Mouse (Mus musculus): ENCODE measurements around the gene 4930404N11Rik. TPM values are rescaled to one million over a fixed set of nuclear protein-coding genes. Genes with fewer than 3 reads are reported as not detected.
A peak's percentile ranks its signal among the peaks of the same experiment; 100 is the strongest.

Gene 4930404N11Rik
- polyA plus RNA-seq, 1 experiment from 2014 or later = 0.37 TPM

- DNase-seq = no peak
- no peaks in the 10 kb centered on the region for H3K9me3 ChIP-seq (ENCODE audit: control insufficient read depth, low read length)
- H3K4me2 ChIP-seq (ENCODE audit: low read length) = no peak overlapping the region
- H3K9ac ChIP-seq (replicated peaks; ENCODE audit: low read length) = no peak overlapping the region
- H3K4me1 ChIP-seq (ENCODE audit: control insufficient read depth, insufficient read depth, low read length) = peaks cover 44% of the 10 kb centered on the region
- H3K4me3 ChIP-seq (replicated peaks; ENCODE audit: low read depth, low read length) = no peak overlapping the region
- 29% methylated on average over 9 of the region's 9 CpGs for WGBS
- H3K27ac ChIP-seq (replicated peaks; ENCODE audit: low read depth, low read length) = 0 out of 2 replicates have a peak overlapping the region, but pooled peaks have one; percentile 5
- H3K27me3 ChIP-seq (ENCODE audit: control insufficient read depth, insufficient read depth, low read length) = peaks cover 18% of the 10 kb centered on the region; the same call in 1 of the 2 replicates
- ATAC-seq (ENCODE audit: low FRiP score, low TSS enrichment) = no peak
- peaks cover 49% of the 10 kb centered on the region for H3K36me3 ChIP-seq (ENCODE audit: control insufficient read depth, insufficient read depth, low read length)
Observed at GRCm38 (mm10) chr10:81404082-81404481, 38.5 kb upstream of the 4930404N11Rik start.

DNA sequence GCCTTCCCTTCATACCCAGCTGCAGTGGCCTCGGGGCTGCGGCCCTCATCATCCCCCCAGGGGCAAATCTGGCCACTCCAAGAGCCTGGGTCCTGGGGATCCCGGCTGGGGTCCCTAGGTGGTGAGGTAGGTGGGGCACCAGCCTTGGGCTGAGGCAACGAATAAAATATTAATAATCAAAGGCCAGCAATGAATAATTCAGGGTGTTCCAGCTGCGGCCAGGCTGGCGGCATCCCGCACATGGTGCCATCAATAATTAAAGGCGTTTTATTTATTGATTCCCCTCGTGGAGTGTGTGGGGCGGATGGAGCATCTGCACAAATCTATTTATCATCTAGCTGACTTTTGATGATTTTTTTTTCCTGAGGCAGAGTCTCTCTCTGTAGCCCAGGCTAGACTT lies 37.9 kb upstream of the 4930404N11Rik start:
- ATAC-seq (ENCODE audit: low FRiP score, low TSS enrichment) (peak; percentile 21; the same call in 1 of the 2 replicates), DNase-seq (peak; percentile 68)
- H3K9ac ChIP-seq (replicated peaks; ENCODE audit: low read length) = no peak overlapping the region
- H3K9me3 ChIP-seq (ENCODE audit: control insufficient read depth, low read length) = no peaks in the 10 kb centered on the region
- 36% methylated on average over 10 of the region's 10 CpGs for WGBS
- no peak overlapping the region for H3K4me2 ChIP-seq (ENCODE audit: low read length)
- peaks cover 49% of the 10 kb centered on the region for H3K36me3 ChIP-seq (ENCODE audit: control insufficient read depth, insufficient read depth, low read length)
- H3K4me3 ChIP-seq (replicated peaks; ENCODE audit: low read depth, low read length) = no peak overlapping the region
- peaks cover 16% of the 10 kb centered on the region; the same call in 1 of the 2 replicates for H3K27me3 ChIP-seq (ENCODE audit: control insufficient read depth, insufficient read depth, low read length)
- H3K4me1 ChIP-seq (ENCODE audit: control insufficient read depth, insufficient read depth, low read length) = peaks cover 44% of the 10 kb centered on the region
- peak overlapping the region; percentile 80 for H3K27ac ChIP-seq (replicated peaks; ENCODE audit: low read depth, low read length)

DNA sequence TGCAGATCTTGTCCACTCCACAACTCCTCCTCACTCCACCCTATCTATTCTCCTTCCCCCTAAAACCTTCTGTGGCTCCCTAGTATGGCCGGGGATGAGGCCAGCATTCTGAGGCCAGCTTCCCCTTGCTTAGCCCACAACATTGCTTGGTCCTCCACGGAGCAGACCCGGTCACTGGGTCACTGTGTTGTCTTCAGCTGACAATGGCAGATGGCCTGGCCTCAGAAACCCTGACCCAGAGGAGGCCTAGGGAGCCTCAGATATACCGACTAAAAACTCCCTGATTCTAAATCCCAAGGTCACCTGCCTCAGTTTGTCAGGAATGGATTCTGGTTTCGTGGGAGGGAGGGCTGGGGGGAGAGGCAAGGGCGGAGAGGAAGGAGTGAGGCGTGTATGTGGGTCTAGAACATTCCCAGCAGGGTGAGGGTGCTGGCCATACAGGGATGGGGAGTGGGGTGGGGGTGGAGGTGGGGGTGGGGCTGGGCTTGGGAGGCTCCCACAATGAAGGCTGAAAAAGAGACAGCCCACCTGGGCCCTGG lies 36.7 kb upstream of the 4930404N11Rik start:
- ATAC-seq (ENCODE audit: low FRiP score, low TSS enrichment) (0 out of 2 replicates have a peak, but pooled peaks have one; percentile 1), DNase-seq (no peak)
- Histone ChIP-seq H3K36me3 (ENCODE audit: control insufficient read depth, insufficient read depth, low read length) (peaks cover 39% of the 10 kb centered on the region), H3K4me2 (ENCODE audit: low read length) (peak overlapping the region; percentile 24), H3K27me3 (ENCODE audit: control insufficient read depth, insufficient read depth, low read length) (peaks cover 8% of the 10 kb centered on the region; the same call in 1 of the 2 replicates), H3K4me3 (replicated peaks; ENCODE audit: low read depth, low read length) (no peak overlapping the region), H3K27ac (replicated peaks; ENCODE audit: low read depth, low read length) (peak overlapping the region; percentile 80), H3K4me1 (ENCODE audit: control insufficient read depth, insufficient read depth, low read length) (peaks cover 38% of the 10 kb centered on the region), H3K9me3 (ENCODE audit: control insufficient read depth, low read length) (no peaks in the 10 kb centered on the region), H3K9ac (replicated peaks; ENCODE audit: low read length) (peak overlapping the region; percentile 26; the same call in 1 of the 2 replicates)
- WGBS = 11% methylated on average over 7 of the region's 7 CpGs

- DNase-seq (peak; percentile 81), ATAC-seq (ENCODE audit: low FRiP score, low TSS enrichment) (peak; percentile 62)
- 6% methylated on average over 18 of the region's 18 CpGs for WGBS
- H3K27ac ChIP-seq (replicated peaks; ENCODE audit: low read depth, low read length) = peak overlapping the region; percentile 80
- H3K9ac ChIP-seq (replicated peaks; ENCODE audit: low read length) = no peak overlapping the region
- peaks cover 2% of the 10 kb centered on the region; the same call in 1 of the 2 replicates for H3K27me3 ChIP-seq (ENCODE audit: control insufficient read depth, insufficient read depth, low read length)
- peaks cover 33% of the 10 kb centered on the region for H3K36me3 ChIP-seq (ENCODE audit: control insufficient read depth, insufficient read depth, low read length)
- H3K4me2 ChIP-seq (ENCODE audit: low read length) = peak overlapping the region; percentile 24
- no peak overlapping the region for H3K4me3 ChIP-seq (replicated peaks; ENCODE audit: low read depth, low read length)
- H3K9me3 ChIP-seq (ENCODE audit: control insufficient read depth, low read length) = no peaks in the 10 kb centered on the region
- H3K4me1 ChIP-seq (ENCODE audit: control insufficient read depth, insufficient read depth, low read length) = peaks cover 32% of the 10 kb centered on the region
Observed at GRCm38 (mm10) chr10:81401521-81402226, 36.1 kb upstream of the 4930404N11Rik start.

GRCm38 (mm10) chr10:81401205-81401520 lies 35.5 kb upstream of the 4930404N11Rik start:
- H3K4me1 ChIP-seq (ENCODE audit: control insufficient read depth, insufficient read depth, low read length) = peaks cover 27% of the 10 kb centered on the region
- H3K9ac ChIP-seq (replicated peaks; ENCODE audit: low read length) = no peak overlapping the region
- H3K27ac ChIP-seq (replicated peaks; ENCODE audit: low read depth, low read length) = peak overlapping the region; percentile 80
- no peak overlapping the region for H3K4me3 ChIP-seq (replicated peaks; ENCODE audit: low read depth, low read length)
- 34% methylated on average over 10 of the region's 10 CpGs for WGBS
- DNase-seq = peak; percentile 53
- no peaks in the 10 kb centered on the region for H3K27me3 ChIP-seq (ENCODE audit: control insufficient read depth, insufficient read depth, low read length)
- H3K9me3 ChIP-seq (ENCODE audit: control insufficient read depth, low read length) = no peaks in the 10 kb centered on the region
- ATAC-seq (ENCODE audit: low FRiP score, low TSS enrichment) = no peak
- H3K4me2 ChIP-seq (ENCODE audit: low read length) = peak overlapping the region; percentile 27
- H3K36me3 ChIP-seq (ENCODE audit: control insufficient read depth, insufficient read depth, low read length) = peaks cover 31% of the 10 kb centered on the region

DNA sequence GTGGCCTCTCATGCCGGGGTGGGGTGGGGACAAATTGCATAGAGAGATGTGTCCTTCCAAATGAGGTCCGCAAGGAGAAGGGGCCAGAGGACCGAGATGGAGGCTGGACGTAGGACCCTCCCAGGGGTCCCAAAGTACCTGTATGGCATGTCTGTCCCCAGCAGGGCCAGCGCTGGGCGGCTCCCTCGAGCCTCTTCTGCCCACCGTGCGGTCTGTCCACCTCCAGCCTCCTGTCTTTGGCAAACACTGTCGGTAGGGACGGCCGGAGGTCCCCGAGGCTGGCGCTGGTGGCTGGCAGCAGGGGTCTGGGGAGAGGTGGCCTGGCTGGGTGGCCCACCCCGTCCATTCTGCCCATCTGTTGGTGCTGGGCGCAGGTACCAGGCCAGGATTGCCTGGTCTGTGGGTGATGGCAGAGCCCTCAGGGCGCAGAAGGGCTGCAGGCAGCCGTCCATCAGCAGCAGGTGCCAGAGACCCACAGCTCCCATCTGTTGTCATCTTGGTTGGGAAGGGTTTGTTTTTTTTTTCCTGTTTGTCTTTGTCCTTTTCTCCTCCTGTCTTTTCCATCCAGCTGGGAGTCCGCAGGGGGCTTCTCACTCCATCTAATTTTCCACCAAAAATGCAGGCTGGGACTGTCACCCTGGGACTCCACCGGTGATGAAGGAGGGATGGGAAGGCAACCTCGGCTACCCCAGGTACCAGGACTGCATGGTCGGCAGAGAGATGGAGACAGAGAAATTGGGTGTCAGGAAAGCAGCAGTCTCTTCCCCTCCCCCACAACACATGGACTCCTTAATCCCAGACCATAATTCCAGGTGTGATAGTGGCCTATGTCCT lies 35.0 kb upstream of the 4930404N11Rik start:
- WGBS = 55% methylated on average over 22 of the region's 22 CpGs
- Histone ChIP-seq H3K27me3 (ENCODE audit: control insufficient read depth, insufficient read depth, low read length) (no peaks in the 10 kb centered on the region), H3K27ac (replicated peaks; ENCODE audit: low read depth, low read length) (peak overlapping the region; percentile 49), H3K36me3 (ENCODE audit: control insufficient read depth, insufficient read depth, low read length) (peaks cover 27% of the 10 kb centered on the region), H3K4me3 (replicated peaks; ENCODE audit: low read depth, low read length) (no peak overlapping the region), H3K4me2 (ENCODE audit: low read length) (peak overlapping the region; percentile 27), H3K9me3 (ENCODE audit: control insufficient read depth, low read length) (no peaks in the 10 kb centered on the region), H3K9ac (replicated peaks; ENCODE audit: low read length) (peak overlapping the region; percentile 16; the same call in 1 of the 2 replicates), H3K4me1 (ENCODE audit: control insufficient read depth, insufficient read depth, low read length) (peaks cover 27% of the 10 kb centered on the region)
- no peak for DNase-seq
- no peak for ATAC-seq (ENCODE audit: low FRiP score, low TSS enrichment)

DNA sequence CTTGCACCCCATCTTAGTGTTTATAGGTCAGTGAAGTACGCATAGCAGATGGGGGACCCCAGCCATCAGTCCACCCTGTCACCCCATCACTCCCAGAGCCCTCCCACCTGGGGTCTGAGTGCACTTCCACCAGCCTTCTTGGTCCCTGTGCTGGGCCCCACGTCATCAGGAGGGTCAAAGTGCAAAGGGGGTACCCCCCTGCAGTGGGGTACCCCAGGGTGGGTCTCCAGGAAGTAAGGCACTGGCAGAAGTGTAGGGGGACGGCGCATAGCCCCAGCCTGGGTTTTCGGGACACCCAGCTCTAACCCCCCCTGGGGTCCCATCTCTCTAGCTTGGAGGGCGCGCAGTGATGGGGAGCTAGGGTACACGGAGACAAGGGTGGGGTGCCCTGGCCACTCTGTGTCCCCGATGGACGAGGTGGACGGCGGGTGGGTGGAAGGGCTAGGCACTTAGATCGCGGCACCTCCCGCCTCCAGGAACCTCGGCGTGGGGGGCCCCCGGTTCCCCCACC lies 34.2 kb upstream of the 4930404N11Rik start:
- no peak overlapping the region for H3K4me3 ChIP-seq (replicated peaks; ENCODE audit: low read depth, low read length)
- DNase-seq = no peak
- peaks cover 26% of the 10 kb centered on the region for H3K36me3 ChIP-seq (ENCODE audit: control insufficient read depth, insufficient read depth, low read length)
- peaks cover 27% of the 10 kb centered on the region for H3K4me1 ChIP-seq (ENCODE audit: control insufficient read depth, insufficient read depth, low read length)
- peak overlapping the region; percentile 27 for H3K4me2 ChIP-seq (ENCODE audit: low read length)
- no peaks in the 10 kb centered on the region for H3K27me3 ChIP-seq (ENCODE audit: control insufficient read depth, insufficient read depth, low read length)
- no peak overlapping the region; the same call in 1 of the 2 replicates for H3K9ac ChIP-seq (replicated peaks; ENCODE audit: low read length)
- no peaks in the 10 kb centered on the region for H3K9me3 ChIP-seq (ENCODE audit: control insufficient read depth, low read length)
- ATAC-seq (ENCODE audit: low FRiP score, low TSS enrichment) = no peak
- no peak overlapping the region for H3K27ac ChIP-seq (replicated peaks; ENCODE audit: low read depth, low read length)
- WGBS = 83% methylated on average over 18 of the region's 18 CpGs

DNA sequence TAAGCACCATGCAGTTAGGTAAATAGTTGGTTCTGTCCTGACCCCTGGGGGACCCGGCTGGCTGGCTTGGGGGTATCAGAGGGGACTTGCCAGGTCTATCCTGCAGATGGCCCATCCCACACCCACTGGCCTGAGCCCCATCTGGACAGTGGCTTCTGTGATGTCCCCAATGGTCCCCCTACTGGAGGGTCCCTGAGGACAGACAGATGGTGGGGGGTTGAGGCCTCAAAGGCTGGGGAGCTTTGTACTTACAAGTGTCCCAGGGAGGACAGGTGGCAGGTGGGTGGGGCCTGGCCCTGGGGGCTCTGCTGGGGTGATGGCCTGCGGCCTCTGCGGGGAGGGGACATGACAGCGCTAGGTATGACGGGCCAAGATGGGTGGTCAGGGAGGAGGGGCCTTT lies 33.7 kb upstream of the 4930404N11Rik start:
- H3K27ac ChIP-seq (replicated peaks; ENCODE audit: low read depth, low read length) = no peak overlapping the region
- no peak overlapping the region for H3K4me3 ChIP-seq (replicated peaks; ENCODE audit: low read depth, low read length)
- peaks cover 20% of the 10 kb centered on the region for H3K36me3 ChIP-seq (ENCODE audit: control insufficient read depth, insufficient read depth, low read length)
- no peak overlapping the region for H3K4me2 ChIP-seq (ENCODE audit: low read length)
- 68% methylated on average over 5 of the region's 5 CpGs for WGBS
- no peaks in the 10 kb centered on the region for H3K9me3 ChIP-seq (ENCODE audit: control insufficient read depth, low read length)
- H3K4me1 ChIP-seq (ENCODE audit: control insufficient read depth, insufficient read depth, low read length) = peaks cover 27% of the 10 kb centered on the region
- no peaks in the 10 kb centered on the region for H3K27me3 ChIP-seq (ENCODE audit: control insufficient read depth, insufficient read depth, low read length)
- DNase-seq (no peak), ATAC-seq (ENCODE audit: low FRiP score, low TSS enrichment) (no peak)
- no peak overlapping the region for H3K9ac ChIP-seq (replicated peaks; ENCODE audit: low read length)
